Mouse (Mus musculus): ENCODE data around the gene Ubash3b. TPM values are rescaled to one million over a fixed set of nuclear protein-coding genes. Genes with fewer than 3 reads are reported as not detected.

The Ubash3b gene
- polyA plus RNA-seq, 1 experiment from 2014 or later, result 34.8 TPM

DNA sequence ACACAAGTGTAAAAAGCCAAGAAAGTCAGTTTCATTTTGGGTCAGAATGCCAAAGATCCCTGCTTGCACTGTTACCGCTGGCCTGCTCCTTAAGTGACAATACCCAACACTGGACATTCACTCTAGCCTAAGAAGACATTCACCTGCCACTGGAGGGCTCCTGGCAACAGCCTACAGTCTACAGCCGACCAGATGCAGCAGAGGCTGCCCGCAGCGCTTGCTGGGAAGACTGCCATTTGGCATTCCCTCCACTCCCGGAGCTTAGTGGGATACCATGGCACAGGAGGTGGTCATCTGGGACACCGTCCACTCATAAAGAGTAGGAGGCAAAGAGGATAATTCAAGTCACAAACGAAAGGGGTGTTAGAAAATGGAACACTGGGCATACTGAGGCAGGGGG, 12.9 kb downstream of the Ubash3b start:
- WGBS, result 57% methylated on average over 7 of the region's 7 CpGs
- peaks cover 59% of the 10 kb centered on the region for H3K4me1 ChIP-seq (replicated peaks)

DNA sequence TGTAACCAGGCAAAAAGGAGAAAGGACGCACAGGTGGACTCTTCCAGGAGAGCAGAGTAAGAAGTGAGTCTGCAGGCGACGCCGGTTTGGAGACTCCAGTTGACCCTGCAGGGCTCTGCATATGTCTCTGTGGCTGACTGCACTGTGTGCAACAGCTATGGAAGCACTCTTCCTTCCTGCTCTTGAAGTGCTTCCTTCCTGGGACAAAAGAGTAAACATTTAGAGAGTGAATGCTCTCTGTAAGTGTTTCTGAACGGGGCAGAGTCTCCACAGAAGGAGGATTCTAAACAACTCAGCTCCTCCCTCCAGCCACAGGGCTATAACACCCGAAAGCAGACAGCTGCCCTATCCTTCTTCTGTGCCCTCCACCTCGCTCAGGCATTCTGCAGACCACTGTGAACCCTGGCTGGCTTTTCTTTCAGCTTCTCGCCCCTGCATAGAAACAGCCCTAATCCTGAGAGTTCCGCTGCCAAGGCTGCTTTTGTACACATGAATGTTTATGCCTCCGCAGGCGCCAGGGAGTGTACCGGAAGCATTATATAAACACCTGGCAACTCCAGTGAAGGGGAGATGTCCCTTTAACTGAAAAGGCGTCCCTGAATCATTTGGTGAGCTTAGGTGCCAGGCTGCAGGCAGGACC, 14.2 kb downstream of the Ubash3b start:
- peak; percentile 28; the same call in 1 of the 2 replicates for ATAC-seq (ENCODE audit: low read depth)

More for the DNA sequence above, 12.9 kb downstream of the Ubash3b start:
- no peak overlapping the region for H3K4me3 ChIP-seq
- no peaks in the 10 kb centered on the region for H3K9me3 ChIP-seq
- no peaks in the 10 kb centered on the region for H3K27me3 ChIP-seq
- peak overlapping the region; percentile 57 for H3K27ac ChIP-seq (replicated peaks)
- H3K4me2 ChIP-seq, result no peak overlapping the region
- H3K9ac ChIP-seq, result no peak overlapping the region
- H3K36me3 ChIP-seq, result no peaks in the 10 kb centered on the region
- ATAC-seq (ENCODE audit: low read depth), result peak; percentile 55; the same call in 1 of the 2 replicates

DNA sequence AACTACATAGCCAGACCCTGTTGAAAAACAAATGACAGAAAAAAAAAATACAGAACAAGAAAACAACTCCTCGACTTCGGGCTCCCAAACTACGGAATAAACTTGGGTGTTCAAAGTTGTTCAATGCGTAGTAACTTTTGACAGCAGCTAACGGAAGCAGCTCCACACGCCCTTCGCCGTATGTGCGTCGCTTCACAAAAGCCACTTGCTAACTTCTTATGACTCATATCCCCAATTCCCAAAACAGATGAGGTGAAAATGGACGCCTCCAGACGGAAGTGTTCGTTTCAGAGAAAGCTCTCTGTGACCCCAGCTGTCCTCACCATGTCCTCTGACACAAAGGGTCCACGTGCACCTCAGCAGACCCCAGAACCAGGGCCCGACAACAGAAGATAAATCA, 17.7 kb downstream of the Ubash3b start:
- peaks cover 23% of the 10 kb centered on the region for H3K4me1 ChIP-seq (replicated peaks)
- ATAC-seq (ENCODE audit: low read depth), result no peak
- H3K36me3 ChIP-seq, result no peaks in the 10 kb centered on the region
- H3K4me2 ChIP-seq, result no peak overlapping the region
- H3K27ac ChIP-seq (replicated peaks), result no peak overlapping the region
- no peak overlapping the region for H3K4me3 ChIP-seq
- 87% methylated on average over 15 of the region's 15 CpGs for WGBS
- H3K27me3 ChIP-seq, result no peaks in the 10 kb centered on the region
- no peaks in the 10 kb centered on the region for H3K9me3 ChIP-seq
- no peak overlapping the region for H3K9ac ChIP-seq

More for the DNA sequence above, 14.2 kb downstream of the Ubash3b start:
- WGBS, result 35% methylated on average over 13 of the region's 13 CpGs
- H3K27ac ChIP-seq (replicated peaks), result peak overlapping the region; percentile 83
- no peaks in the 10 kb centered on the region for H3K36me3 ChIP-seq
- H3K4me3 ChIP-seq, result no peak overlapping the region
- peaks cover 49% of the 10 kb centered on the region for H3K4me1 ChIP-seq (replicated peaks)
- H3K27me3 ChIP-seq, result no peaks in the 10 kb centered on the region
- peak overlapping the region; percentile 54 for H3K9ac ChIP-seq
- H3K9me3 ChIP-seq, result no peaks in the 10 kb centered on the region
- H3K4me2 ChIP-seq, result peak overlapping the region; percentile 33

DNA sequence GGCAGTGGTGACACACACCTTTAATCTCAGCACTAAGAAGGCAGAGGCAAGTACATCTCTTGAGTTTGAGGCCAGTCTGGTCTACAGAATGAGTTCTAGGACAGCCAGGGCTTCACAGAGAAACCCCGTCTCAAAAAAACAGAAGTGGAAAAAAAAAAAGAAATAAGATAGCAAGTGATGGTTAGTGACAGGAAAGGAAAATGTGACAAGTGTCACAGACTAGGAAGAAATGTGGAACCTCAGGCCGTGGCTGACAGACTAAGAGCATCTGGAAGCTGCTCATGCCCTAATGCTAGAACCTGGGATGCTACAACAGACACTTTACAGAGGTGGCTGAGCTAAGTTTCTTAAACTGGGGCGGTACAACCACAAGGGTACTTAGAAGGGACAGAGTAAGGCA, 18.4 kb downstream of the Ubash3b start:
- H3K9ac ChIP-seq, result no peak overlapping the region
- no peak for ATAC-seq (ENCODE audit: low read depth)

DNA sequence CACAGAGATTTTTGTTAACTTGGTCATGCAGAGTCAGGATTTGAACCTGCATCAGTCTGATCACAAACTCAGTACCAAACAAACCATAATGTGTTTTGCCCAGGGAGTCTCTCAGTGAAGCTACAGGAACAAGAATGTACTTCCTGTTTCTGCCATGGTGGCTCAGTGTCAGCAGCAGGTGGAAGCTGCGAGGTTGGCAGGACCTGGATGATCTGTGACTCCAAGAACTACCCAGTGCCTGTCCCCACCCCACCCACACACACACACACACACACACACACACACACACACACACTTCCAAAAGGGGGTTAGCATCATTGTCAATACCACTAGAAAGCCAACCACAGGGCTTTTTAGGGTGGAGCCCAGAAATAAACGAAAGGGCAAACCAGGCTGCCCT, 20.5 kb downstream of the Ubash3b start:
- no peak for ATAC-seq (ENCODE audit: low read depth)
- Histone ChIP-seq H3K9ac (no peak overlapping the region), H3K4me1 (replicated peaks) (peaks cover 7% of the 10 kb centered on the region; the same call in 1 of the 2 replicates), H3K27ac (replicated peaks) (no peak overlapping the region), H3K4me2 (no peak overlapping the region), H3K36me3 (no peaks in the 10 kb centered on the region), H3K9me3 (no peaks in the 10 kb centered on the region), H3K27me3 (no peaks in the 10 kb centered on the region), H3K4me3 (no peak overlapping the region)
- 91% methylated on average over 2 of the region's 2 CpGs for WGBS

More for the DNA sequence above, 18.4 kb downstream of the Ubash3b start:
- Histone ChIP-seq H3K4me3 (no peak overlapping the region), H3K4me1 (replicated peaks) (peaks cover 16% of the 10 kb centered on the region), H3K27ac (replicated peaks) (no peak overlapping the region), H3K4me2 (no peak overlapping the region), H3K9me3 (no peaks in the 10 kb centered on the region), H3K36me3 (no peaks in the 10 kb centered on the region), H3K27me3 (no peaks in the 10 kb centered on the region)
- 87% methylated on average over 3 of the region's 3 CpGs for WGBS

DNA sequence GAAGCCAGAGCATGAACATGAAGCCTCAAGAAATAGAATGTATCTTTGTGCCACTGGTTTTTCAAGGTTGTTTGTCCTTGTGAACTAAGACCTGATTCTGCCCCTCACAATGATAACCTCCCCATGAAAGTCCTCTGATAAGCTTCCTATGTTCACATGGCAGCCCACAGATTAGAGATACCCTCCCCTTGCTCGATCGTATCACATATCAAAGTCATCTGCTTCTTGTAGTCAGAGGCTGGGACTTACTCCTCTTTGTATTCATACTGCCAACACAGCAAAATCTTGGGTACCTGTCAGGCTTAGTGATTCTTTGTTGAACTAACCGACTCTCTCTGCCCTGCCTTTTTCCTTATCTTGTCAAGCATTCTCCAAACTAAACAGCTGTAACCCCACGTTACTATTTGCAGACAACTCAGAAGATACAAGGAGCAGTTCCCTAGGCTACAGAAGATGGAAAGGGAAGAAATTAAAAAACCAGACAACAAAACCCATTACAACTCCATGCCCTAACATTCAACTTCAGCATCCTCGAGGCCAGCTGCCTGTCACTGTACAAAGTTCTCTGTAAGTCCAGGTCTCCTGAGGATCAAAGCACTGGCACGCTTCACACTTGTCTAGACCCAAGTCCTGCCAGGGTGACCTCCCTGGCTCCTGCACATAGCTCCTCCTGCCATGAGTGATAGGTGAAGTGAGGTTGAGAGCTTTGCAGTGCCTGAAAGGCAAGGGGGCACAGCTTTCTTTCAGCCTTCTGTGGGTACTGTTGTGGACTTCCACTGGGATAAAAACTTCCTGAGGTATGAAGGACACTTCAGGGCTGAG, 22.3 kb downstream of the Ubash3b start:
- 87% methylated on average over 6 of the region's 6 CpGs for WGBS
- Histone ChIP-seq H3K36me3 (no peaks in the 10 kb centered on the region), H3K27me3 (no peaks in the 10 kb centered on the region), H3K4me1 (replicated peaks) (peaks cover 7% of the 10 kb centered on the region; the same call in 1 of the 2 replicates), H3K9ac (no peak overlapping the region), H3K4me2 (no peak overlapping the region), H3K9me3 (no peaks in the 10 kb centered on the region), H3K4me3 (no peak overlapping the region), H3K27ac (replicated peaks) (no peak overlapping the region)
- no peak for ATAC-seq (ENCODE audit: low read depth)

DNA sequence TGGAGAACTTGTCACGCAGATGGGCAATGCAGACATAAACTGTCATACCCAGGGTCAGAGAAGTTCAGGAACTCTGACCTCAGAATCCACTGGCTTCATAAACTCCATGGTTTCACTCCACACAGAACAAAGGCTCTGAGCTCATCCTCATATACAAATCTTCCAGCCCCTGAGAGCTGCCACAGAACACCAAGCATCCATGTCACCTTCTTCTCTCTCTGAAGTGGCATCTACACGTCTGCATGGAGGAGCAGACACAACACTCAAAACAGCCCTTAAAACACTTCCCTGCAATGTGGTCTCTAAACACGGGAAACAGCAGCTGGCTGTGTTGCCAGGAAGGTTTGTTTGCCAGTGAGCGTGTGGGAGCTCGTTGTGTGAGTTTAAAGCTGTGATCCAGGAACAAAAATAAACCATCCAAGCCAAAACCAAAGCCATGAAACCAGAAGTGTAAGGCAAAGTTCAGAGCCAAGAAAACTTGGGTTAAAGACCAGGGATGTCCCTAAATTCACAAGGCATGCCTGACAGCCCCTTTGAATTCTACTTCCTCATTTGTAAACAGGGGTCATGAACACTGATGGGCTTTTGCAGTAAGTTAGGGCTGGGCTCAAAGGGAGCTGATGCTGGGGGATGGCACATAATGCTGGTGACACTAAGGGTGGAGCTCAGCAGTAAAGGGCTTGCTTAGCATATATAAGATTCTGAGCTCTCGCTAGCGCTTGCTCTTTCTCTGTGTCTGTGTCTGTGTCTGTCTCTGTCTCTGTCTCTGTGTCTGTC, 24.6 kb downstream of the Ubash3b start:
- 68% methylated on average over 7 of the region's 7 CpGs for WGBS

DNA sequence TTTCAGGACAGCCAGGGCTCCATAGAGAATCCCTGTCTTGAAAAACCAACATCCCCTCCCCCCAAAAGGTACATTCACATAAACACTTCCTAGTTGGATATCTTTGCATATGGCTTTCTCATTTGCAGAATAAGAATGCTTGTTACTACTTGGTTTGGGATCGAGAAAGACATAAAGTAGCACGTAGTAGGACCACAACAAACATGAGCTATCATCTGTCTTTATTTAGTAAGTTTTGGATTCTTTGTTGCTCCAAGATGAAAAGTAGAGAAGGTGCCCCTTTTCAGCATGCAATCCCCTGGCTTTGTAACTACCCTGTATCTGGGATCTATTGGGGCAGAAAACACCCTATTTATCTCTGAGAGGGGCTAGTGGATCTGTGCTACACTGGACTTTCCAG, 25.2 kb downstream of the Ubash3b start:
- Histone ChIP-seq H3K9me3 (no peaks in the 10 kb centered on the region), H3K36me3 (no peaks in the 10 kb centered on the region), H3K9ac (no peak overlapping the region), H3K4me1 (replicated peaks) (peaks cover 7% of the 10 kb centered on the region; the same call in 1 of the 2 replicates), H3K27ac (replicated peaks) (no peak overlapping the region), H3K4me2 (no peak overlapping the region), H3K4me3 (no peak overlapping the region), H3K27me3 (no peaks in the 10 kb centered on the region)
- WGBS, result 87% methylated on average over 2 of the region's 2 CpGs
- no peak for ATAC-seq (ENCODE audit: low read depth)

More for the DNA sequence above, 24.6 kb downstream of the Ubash3b start:
- Histone ChIP-seq H3K4me1 (replicated peaks) (peaks cover 7% of the 10 kb centered on the region; the same call in 1 of the 2 replicates), H3K4me2 (no peak overlapping the region), H3K27me3 (no peaks in the 10 kb centered on the region), H3K27ac (replicated peaks) (no peak overlapping the region), H3K9ac (no peak overlapping the region), H3K9me3 (no peaks in the 10 kb centered on the region), H3K36me3 (no peaks in the 10 kb centered on the region), H3K4me3 (no peak overlapping the region)
- ATAC-seq (ENCODE audit: low read depth), result no peak

DNA sequence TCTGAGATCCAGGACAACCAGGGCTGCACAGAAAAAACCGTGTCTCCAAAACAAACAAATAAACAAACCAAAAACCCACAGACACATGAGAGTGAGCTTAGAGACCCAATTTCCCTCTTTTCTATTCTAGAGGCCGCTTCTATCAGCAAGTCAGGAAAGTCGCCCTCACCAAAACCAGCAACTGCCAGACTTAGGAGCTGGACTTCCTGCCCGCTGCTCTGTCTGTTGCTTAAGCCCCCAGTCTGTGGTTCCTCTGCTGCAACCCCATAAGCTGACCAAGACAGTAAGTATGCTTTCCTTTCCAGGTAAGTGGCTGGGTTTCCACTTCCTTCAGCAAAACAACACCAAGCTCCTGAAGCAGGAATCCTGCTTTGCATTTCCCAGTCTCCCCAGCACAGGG, 26.6 kb downstream of the Ubash3b start:
- H3K36me3 ChIP-seq, result no peaks in the 10 kb centered on the region
- H3K9me3 ChIP-seq, result no peaks in the 10 kb centered on the region
- H3K4me2 ChIP-seq, result no peak overlapping the region
- H3K27me3 ChIP-seq, result no peaks in the 10 kb centered on the region
- no peak overlapping the region for H3K4me3 ChIP-seq
- peaks cover 17% of the 10 kb centered on the region for H3K4me1 ChIP-seq (replicated peaks)
- H3K27ac ChIP-seq (replicated peaks), result no peak overlapping the region
- ATAC-seq (ENCODE audit: low read depth), result no peak
- 90% methylated on average over 4 of the region's 4 CpGs for WGBS
- no peak overlapping the region for H3K9ac ChIP-seq

DNA sequence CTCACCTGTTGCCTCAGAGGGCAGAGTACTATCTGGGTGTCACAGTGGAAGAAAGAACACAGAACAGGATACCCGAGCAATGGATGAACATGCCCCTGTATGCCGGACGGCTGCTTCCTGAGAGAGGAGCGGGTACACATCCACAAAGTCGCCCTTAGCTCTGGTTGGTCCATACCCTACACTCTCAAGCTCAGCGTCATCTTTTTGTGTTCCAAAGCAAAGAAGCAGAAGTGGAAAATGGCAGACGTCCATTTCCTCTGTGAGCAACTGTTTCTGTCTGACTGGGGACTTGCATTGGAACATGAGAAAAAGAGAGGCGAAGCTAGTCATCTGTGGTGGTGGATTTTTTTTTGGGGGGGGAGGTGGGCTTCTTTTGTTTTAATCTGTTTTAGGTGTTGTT, 30.9 kb downstream of the Ubash3b start:
- Histone ChIP-seq H3K4me3 (no peak overlapping the region), H3K9ac (no peak overlapping the region), H3K9me3 (no peaks in the 10 kb centered on the region), H3K4me2 (no peak overlapping the region), H3K27ac (replicated peaks) (peak overlapping the region; percentile 53), H3K4me1 (replicated peaks) (peaks cover 18% of the 10 kb centered on the region), H3K27me3 (no peaks in the 10 kb centered on the region), H3K36me3 (no peaks in the 10 kb centered on the region)
- ATAC-seq (ENCODE audit: low read depth), result peak; percentile 30; the same call in 1 of the 2 replicates
- WGBS, result 79% methylated on average over 8 of the region's 8 CpGs

DNA sequence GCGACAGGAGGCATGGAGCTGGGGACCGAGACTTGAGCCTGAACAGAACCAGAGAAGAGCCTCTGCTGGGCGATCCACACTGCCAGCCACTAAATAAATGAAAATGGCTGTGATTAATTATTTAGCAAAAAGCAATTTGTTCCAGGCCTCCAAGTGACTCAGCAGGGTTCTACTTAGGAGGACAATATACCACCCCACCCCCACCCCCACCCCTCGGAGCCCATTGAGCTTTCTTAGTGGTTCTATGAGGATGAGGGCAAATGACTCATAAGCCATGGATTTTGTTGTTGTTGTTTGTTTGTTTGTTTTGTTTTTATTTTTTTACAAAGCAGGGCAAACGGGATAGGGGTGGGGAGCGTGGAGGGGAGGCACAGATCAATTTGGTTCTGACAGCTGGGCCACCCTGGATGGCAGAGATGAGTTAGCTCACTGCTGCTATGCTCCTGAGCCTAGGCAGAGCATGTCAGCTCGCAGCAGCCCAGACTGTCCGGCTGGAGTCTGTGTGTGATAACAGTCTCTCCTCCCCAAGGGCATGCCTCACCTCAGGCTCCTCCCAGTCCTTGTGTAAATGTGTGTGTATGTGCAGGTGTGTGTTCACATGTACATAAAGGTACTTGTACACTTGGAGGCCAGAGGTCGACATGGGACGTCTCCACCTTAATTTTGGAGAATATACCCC, 31.6 kb downstream of the Ubash3b start:
- Histone ChIP-seq H3K27ac (replicated peaks) (peak overlapping the region; percentile 53), H3K4me3 (no peak overlapping the region), H3K4me2 (no peak overlapping the region), H3K36me3 (no peaks in the 10 kb centered on the region), H3K9me3 (no peaks in the 10 kb centered on the region), H3K27me3 (no peaks in the 10 kb centered on the region), H3K4me1 (replicated peaks) (peaks cover 18% of the 10 kb centered on the region), H3K9ac (no peak overlapping the region)
- 49% methylated on average over 10 of the region's 10 CpGs for WGBS
- peak; percentile 75 for ATAC-seq (ENCODE audit: low read depth)

All from neural tube, embryonic 13.5 days (tissue).